7 mouse cellular contexts compared by ENCODE assay signal in the genomic region with DNA sequence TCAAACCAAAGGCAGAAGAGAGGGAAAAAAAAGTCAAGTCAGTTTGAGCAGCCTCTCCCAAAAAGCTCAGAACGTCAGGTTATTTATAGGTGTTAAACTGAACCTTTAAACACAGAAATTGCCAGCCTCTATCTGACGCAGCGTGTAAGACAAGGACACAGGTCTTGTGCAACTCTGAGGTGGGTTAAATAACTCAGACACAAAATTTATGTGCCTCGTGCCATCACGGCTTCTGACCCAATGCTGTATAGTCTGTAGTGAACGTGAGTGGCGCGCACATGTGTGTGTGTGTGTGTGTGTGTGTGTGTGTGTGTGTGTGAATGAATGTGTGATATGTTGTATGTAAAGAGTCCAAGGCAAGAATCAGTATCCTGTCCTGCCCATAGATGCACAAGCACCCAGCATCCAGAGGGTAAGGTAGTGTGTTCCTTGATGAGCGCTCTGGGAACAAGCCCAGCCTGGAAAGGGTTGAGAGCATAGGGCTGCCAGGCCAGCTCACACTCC.
DNase-seq lines count a peak whose midpoint lies in the region; ATAC-seq and TF ChIP-seq lines count a peak whose summit lies in the region.

No protein-coding gene starts in this region.

- WGBS in lung, embryonic 15.5 days, result 54% methylated on average over 9 of the region's 9 CpGs
- 65% methylated on average over 9 of the region's 9 CpGs for WGBS in lung, adult 2 months
- 53% methylated on average over 9 of the region's 9 CpGs for WGBS in embryonic facial prominence, embryonic 15.5 days
- WGBS in intestine, embryonic 14.5 days, result 57% methylated on average over 9 of the region's 9 CpGs
- 31% methylated on average over 9 of the region's 9 CpGs for WGBS in neural tube, embryonic 15.5 days

- no peak for DNase-seq in lung, adult 2 months
- DNase-seq in intestine, embryonic 14.5 days (ENCODE audit: low spot score), result no peak
- DNase-seq in thymus, postnatal 25 days, result no peak
- DNase-seq in left cerebral cortex, adult 8-10 months (ENCODE audit: low spot score in 2 of 2), result no peak

- H3K36me3 ChIP-seq in lung, embryonic 15.5 days, result no peaks in the 10 kb centered on the region
- no peaks in the 10 kb centered on the region for H3K36me3 ChIP-seq in embryonic facial prominence, embryonic 15.5 days
- H3K36me3 ChIP-seq in intestine, embryonic 14.5 days (ENCODE audit: control insufficient read depth, insufficient read depth, low read length), result no peaks in the 10 kb centered on the region
- no peaks in the 10 kb centered on the region for H3K36me3 ChIP-seq in neural tube, embryonic 15.5 days

- H3K9me3 ChIP-seq in lung, embryonic 15.5 days, result no peaks in the 10 kb centered on the region
- no peaks in the 10 kb centered on the region for H3K9me3 ChIP-seq in embryonic facial prominence, embryonic 15.5 days (replicated peaks)
- no peaks in the 10 kb centered on the region for H3K9me3 ChIP-seq in intestine, embryonic 14.5 days (ENCODE audit: control insufficient read depth, low read length)
- H3K9me3 ChIP-seq in neural tube, embryonic 15.5 days (replicated peaks), result no peaks in the 10 kb centered on the region

- no peak overlapping the region for H3K4me3 ChIP-seq in lung, embryonic 15.5 days
- H3K4me3 ChIP-seq in lung, adult 2 months (replicated peaks; ENCODE audit: extremely low read depth, low read depth, low read length), result no peak overlapping the region
- H3K4me3 ChIP-seq in embryonic facial prominence, embryonic 15.5 days (replicated peaks), result no peak overlapping the region
- no peak overlapping the region for H3K4me3 ChIP-seq in intestine, embryonic 14.5 days (ENCODE audit: low read depth, low read length)
- no peak overlapping the region for H3K4me3 ChIP-seq in neural tube, embryonic 15.5 days (replicated peaks)

- ATAC-seq in lung, embryonic 15.5 days (ENCODE audit: borderline replicate concordance, extremely low read depth, low FRiP score, low TSS enrichment), result peak; percentile 46; the same call in 1 of the 2 replicates
- no peak for ATAC-seq in embryonic facial prominence, embryonic 15.5 days (ENCODE audit: insufficient number of reproducible peaks, low FRiP score, low TSS enrichment, low read depth)
- peak; percentile 51; the same call in 1 of the 2 replicates for ATAC-seq in intestine, embryonic 14.5 days (replicated peaks; ENCODE audit: low FRiP score, low TSS enrichment, low read depth)
- peak; percentile 8 for ATAC-seq in neural tube, embryonic 15.5 days (ENCODE audit: low FRiP score)

- no peak for TF ChIP-seq CTCF in lung, adult 2 months (IDR thresholded peaks at IDR 0.05; ENCODE audit: insufficient read depth, low read length)

- no peak overlapping the region for H3K9ac ChIP-seq in lung, embryonic 15.5 days
- H3K9ac ChIP-seq in embryonic facial prominence, embryonic 15.5 days, result no peak overlapping the region
- no peak overlapping the region for H3K9ac ChIP-seq in intestine, embryonic 14.5 days (ENCODE audit: low read length)
- H3K9ac ChIP-seq in neural tube, embryonic 15.5 days (replicated peaks), result no peak overlapping the region

- no peak overlapping the region for H3K27ac ChIP-seq in lung, embryonic 15.5 days
- H3K27ac ChIP-seq in embryonic facial prominence, embryonic 15.5 days (replicated peaks), result no peak overlapping the region
- no peak overlapping the region for H3K27ac ChIP-seq in intestine, embryonic 14.5 days (ENCODE audit: low read depth)
- H3K27ac ChIP-seq in neural tube, embryonic 15.5 days (replicated peaks), result peak overlapping the region; percentile 24; the same call in 1 of the 2 replicates

- H3K27me3 ChIP-seq in lung, embryonic 15.5 days, result peaks cover 8% of the 10 kb centered on the region; the same call in 1 of the 2 replicates
- H3K27me3 ChIP-seq in embryonic facial prominence, embryonic 15.5 days, result 0 out of 2 replicates have a peak, but pooled peaks cover 4% of the 10 kb centered on the region
- no peaks in the 10 kb centered on the region for H3K27me3 ChIP-seq in intestine, embryonic 14.5 days (replicated peaks; ENCODE audit: control insufficient read depth, insufficient read depth, low read length)
- no peaks in the 10 kb centered on the region for H3K27me3 ChIP-seq in neural tube, embryonic 15.5 days (replicated peaks)

- no peak for TF ChIP-seq POLR2A in lung, adult 2 months (IDR thresholded peaks at IDR 0.05; ENCODE audit: borderline replicate concordance, extremely low read depth, low read depth, low read length)

- H3K4me1 ChIP-seq in lung, embryonic 15.5 days, result peaks cover 22% of the 10 kb centered on the region; the same call in 1 of the 2 replicates
- H3K4me1 ChIP-seq in lung, adult 2 months (ENCODE audit: control insufficient read depth, insufficient read depth, low read length), result no peaks in the 10 kb centered on the region
- H3K4me1 ChIP-seq in embryonic facial prominence, embryonic 15.5 days, result peaks cover 26% of the 10 kb centered on the region
- H3K4me1 ChIP-seq in intestine, embryonic 14.5 days (replicated peaks; ENCODE audit: control insufficient read depth, insufficient read depth, low read length), result peaks cover 5% of the 10 kb centered on the region
- H3K4me1 ChIP-seq in neural tube, embryonic 15.5 days, result peaks cover 34% of the 10 kb centered on the region

- peak overlapping the region; percentile 50 for H3K4me2 ChIP-seq in lung, embryonic 15.5 days
- peak overlapping the region; percentile 35 for H3K4me2 ChIP-seq in embryonic facial prominence, embryonic 15.5 days (replicated peaks)
- H3K4me2 ChIP-seq in intestine, embryonic 14.5 days (ENCODE audit: low read length), result peak overlapping the region; percentile 13
- H3K4me2 ChIP-seq in neural tube, embryonic 15.5 days, result peak overlapping the region; percentile 52
